Mouse (Mus musculus) right cerebral cortex, postnatal 14 days (tissue): Measurements from ENCODE around the gene Slc16a5.
"Not testable (repeated sequence)": the region's sequence is repeated elsewhere in the genome, so short reads cannot be mapped to it uniquely, and the experiment has no call there.

Experiments
- DNase-seq: peaks from one replicate; pipeline ENCODE4 v3.0.0; 2022

Slc16a5 gene

GRCm38 (mm10) chr11:115448075-115448474, 14.2 kb upstream of the Slc16a5 start:
- DNase-seq, result no peak

GRCm38 (mm10) chr11:115448998-115449397, 13.3 kb upstream of the Slc16a5 start:
- DNase-seq, result no peak

- DNase-seq, result no peak
These were observed 12.1 kb upstream of the Slc16a5 start for GRCm38 (mm10) chr11:115450176-115450575.

GRCm38 (mm10) chr11:115451781-115452241, 10.5 kb upstream of the Slc16a5 start:
- no peak for DNase-seq

GRCm38 (mm10) chr11:115452281-115452860, 9.9 kb upstream of the Slc16a5 start:
- DNase-seq, result no peak

DNA sequence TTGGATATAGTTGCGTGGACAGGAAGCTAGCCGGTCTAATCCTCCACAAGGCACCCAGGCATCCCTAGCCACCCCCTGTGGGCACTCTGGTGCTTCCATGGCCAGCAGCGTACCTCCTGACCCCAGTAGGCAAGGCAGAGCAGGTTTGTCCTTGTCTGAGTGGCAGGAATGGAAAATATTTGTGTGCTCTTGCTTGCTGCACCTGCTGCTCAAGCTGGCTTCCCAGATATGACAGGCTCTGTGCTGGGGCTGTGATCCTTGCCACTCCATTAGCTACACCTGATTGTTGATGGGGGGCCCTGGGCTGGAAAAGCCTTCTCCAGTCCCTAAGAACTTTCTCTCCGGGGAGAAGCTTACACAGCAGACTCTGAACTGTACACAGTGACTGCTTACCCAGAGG, 9.0 kb upstream of the Slc16a5 start:
- no peak for DNase-seq

GRCm38 (mm10) chr11:115454822-115455221, 7.5 kb upstream of the Slc16a5 start:
- not testable (repeated sequence) for DNase-seq

- DNase-seq, result no peak
These were observed 6.7 kb upstream of the Slc16a5 start for GRCm38 (mm10) chr11:115455619-115456018.

GRCm38 (mm10) chr11:115456182-115456581, 6.1 kb upstream of the Slc16a5 start:
- no peak for DNase-seq

- no peak for DNase-seq
These were observed 4.9 kb upstream of the Slc16a5 start for GRCm38 (mm10) chr11:115457405-115457804.

DNA sequence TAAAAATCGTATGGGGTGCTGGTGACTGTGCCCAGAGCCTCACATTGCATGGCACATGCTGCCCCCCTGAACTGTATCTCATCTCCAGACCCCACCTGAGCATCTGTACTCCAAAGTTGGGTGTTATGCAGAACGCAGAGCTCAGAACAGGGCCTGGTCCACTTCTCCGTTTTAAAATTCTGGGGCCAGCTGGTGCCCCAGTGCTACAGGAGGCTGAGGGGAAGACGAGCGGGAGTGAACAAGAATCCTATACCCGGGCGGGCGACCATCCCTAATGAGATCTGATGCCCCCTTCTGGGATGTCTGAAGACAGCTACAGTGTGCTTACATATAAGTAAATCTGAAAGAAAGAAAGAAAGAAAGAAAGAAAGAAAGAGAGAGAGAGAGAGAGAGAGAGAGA, 1.3 kb upstream of the Slc16a5 start:
- no peak for DNase-seq

DNA sequence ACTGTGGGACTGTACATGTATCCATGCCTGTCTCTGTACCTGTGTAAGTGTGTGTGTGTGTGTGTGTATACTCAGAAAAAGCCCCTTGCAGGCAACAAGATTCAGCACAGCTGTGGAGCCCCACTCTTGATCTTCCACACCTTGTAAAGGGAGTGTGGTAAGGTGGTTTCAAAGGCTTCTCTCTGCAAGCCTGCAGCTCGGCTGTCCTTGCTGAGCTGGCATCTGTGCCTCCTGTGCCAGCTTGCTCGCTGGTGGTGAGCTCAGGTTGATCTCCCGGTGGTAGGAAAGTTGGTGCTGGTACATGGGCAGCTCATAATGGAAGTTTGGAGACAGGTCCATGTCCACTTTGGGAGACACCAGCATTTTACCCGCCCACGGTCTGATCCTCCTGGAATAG, 430 bp upstream of the Slc16a5 start:
- no peak for DNase-seq

DNA sequence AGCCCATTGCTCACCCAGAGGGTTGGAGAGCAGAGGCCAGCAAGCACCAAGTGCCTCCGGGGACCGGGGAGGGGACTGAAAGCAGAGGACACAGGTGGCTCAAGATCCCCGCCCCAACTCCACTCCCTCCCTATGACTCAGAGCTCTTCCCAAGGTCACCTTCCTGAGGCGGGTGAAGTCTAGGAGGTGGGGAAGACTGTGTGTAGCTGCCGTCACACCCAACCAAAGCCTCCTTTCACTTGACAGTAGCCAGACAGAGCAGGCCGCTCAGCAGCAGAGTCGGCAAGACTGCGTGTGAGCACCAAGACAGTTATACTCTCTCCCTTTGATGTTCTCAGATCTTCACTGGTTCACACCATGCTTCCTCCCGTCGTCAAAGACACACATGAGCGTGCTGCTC, 1.1 kb downstream of the Slc16a5 start:
- DNase-seq, result no peak

GRCm38 (mm10) chr11:115464851-115465250, 2.6 kb downstream of the Slc16a5 start:
- no peak for DNase-seq

GRCm38 (mm10) chr11:115467217-115467618, 4.9 kb downstream of the Slc16a5 start:
- DNase-seq, result no peak

DNA sequence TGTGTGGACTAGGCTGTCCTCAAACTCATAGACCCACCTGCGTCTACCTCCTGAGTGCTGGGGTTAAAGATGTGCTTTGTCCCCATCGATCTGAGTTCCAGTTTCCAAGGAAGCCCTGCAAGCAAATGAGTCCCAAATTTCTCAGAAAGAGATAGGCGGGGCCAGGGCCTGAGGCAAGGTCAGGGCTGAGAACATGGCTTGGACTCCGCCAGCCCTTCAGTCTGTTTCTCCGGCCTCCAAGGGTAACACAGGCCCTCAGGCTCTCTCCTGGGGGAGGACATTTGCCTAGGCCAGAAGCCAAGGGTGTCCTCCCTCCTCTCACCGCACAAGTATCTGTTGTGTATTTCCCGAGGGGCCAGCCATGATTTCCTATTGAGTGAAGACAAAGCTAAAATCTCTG, 9.9 kb downstream of the Slc16a5 start:
- DNase-seq, result no peak

- DNase-seq, result peak; percentile 93
These were observed 11.5 kb downstream of the Slc16a5 start for GRCm38 (mm10) chr11:115473626-115474275.

- DNase-seq, result peak; percentile 91
These were observed 12.9 kb downstream of the Slc16a5 start, which contains the start of gene Armc7 for GRCm38 (mm10) chr11:115475025-115475757. Gene Armc7, plus strand, starts transcription at chr11:115475667.

GRCm38 (mm10) chr11:115475758-115476237, 13.5 kb downstream of the Slc16a5 start:
- DNase-seq, result no peak

DNA sequence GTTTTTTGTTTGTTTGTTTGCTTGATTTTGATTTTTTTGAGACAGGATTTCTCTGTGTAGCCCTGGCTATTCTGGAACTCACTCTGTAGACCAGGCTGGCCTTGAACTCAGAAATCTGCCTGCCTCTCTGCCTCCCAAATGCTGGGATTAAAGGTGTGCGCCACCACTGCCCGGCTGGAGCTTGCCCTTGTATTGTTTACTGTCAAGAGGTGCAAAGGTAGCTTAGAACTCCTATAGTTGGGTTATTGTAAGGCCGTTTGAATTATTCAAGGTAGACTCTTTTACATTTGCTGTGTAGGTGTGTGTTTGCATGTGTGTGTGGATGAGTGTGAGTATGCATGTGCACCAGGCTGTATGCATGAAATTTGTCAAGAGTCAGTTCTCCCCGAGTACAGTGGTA, 14.4 kb downstream of the Slc16a5 start:
- not testable (repeated sequence) for DNase-seq

GRCm38 (mm10) chr11:115477388-115477787, 15.1 kb downstream of the Slc16a5 start:
- DNase-seq, result not testable (repeated sequence)

- DNase-seq, result no peak
These were observed 16.1 kb downstream of the Slc16a5 start for GRCm38 (mm10) chr11:115478296-115478938.

GRCm38 (mm10) chr11:115481553-115482259, 19.4 kb downstream of the Slc16a5 start:
- peak; percentile 35 for DNase-seq
